Mouse (Mus musculus) olfactory bulb, adult 2 months (tissue): ENCODE measurements around the gene Fggy.

Experiments
- CTCF ChIP-seq: fragments of 200-500 bp; IDR thresholded peaks from 2 replicates; pipeline ENCODE4 v1.5.1; 2012; ENCODE audit warnings: low read depth, mild to moderate bottlenecking, low read length, moderate library complexity; ENCODE audit not compliant: insufficient read depth
- POLR2A ChIP-seq: fragments of 200-500 bp; IDR thresholded peaks from 2 replicates; pipeline ENCODE4 v1.6.1; 2012; ENCODE audit warnings: mild to moderate bottlenecking, low read depth, low read length, moderate library complexity; ENCODE audit not compliant: insufficient read depth

DNA sequence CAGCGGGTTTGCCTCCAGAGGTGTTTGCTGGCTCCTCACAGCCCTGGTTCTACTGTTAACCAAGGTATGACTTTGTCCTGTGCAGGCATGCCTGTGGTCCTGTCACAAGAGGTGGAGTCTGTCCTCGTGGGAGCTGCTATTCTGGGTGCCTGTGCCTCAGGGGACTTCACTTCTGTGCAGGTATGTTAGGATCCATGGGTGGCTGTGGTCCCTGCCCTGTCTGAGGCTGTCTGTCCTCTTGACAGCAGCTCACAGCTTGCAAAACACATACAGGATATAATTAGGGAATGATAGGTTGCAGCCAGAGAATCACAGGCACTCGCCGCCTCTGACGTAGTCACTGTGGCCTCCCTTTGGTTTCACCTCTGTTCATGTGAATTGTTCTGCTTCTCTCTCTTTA lies 292.2 kb downstream of the Fggy start:
- TF ChIP-seq POLR2A: no peak
- no peak for TF ChIP-seq CTCF
